Mouse (Mus musculus) left cerebral cortex, adult 2 months (tissue): Measurements from ENCODE around the gene Ankrd11. TPM values are rescaled to one million over a fixed set of nuclear protein-coding genes. Genes with fewer than 3 reads are reported as not detected.
A peak's percentile ranks its signal among the peaks of the same experiment; 100 is the strongest.

ENCODE experiments used
- DNase-seq, 2 experiments: peaks; one replicate each; pipeline ENCODE4 v3.0.0; 2021 to 2022; ENCODE audit warnings: low spot score in 2 of 2, mixed read lengths in 1 of 2; ENCODE audit errors: extremely low spot score in 1 of 2
- H3K27ac ChIP-seq: fragments of 200-600 bp; 2 replicates; pipeline ENCODE4 v1.8.1; 2022
- H3K4me3 ChIP-seq: fragments of 200-600 bp; 2 replicates; pipeline ENCODE4 v1.8.1; 2022
- CTCF ChIP-seq: fragments of 200-600 bp; IDR thresholded peaks from 2 replicates; pipeline ENCODE4 v1.8.1; 2022; ENCODE audit warnings: antibody characterized with exemption, mild to moderate bottlenecking, moderate library complexity
- intact Hi-C: fragments of 180-260 bp; cut with DNase I; formaldehyde crosslinking; loops from one replicate; pipeline ENCODE4 v1.15.1; 2025
- total RNA-seq, 2 experiments: library from RNA; stranded (reverse); gene quantifications; 2 replicates each; pipeline ENCODE4 v1.2.3; 2021

Ankrd11 gene
- total RNA-seq, 2 experiments from 2014 or later = 161 to 175 TPM

- no peak overlapping the region for H3K4me3 ChIP-seq
- intact Hi-C loops = no loop called here
- H3K27ac ChIP-seq = no peak overlapping the region
- no peak for DNase-seq
- no peak for TF ChIP-seq CTCF
Measured at GRCm38 (mm10) chr8:123020859-123021258, 21.2 kb downstream of the Ankrd11 start.

GRCm38 (mm10) chr8:123020084-123020483 lies 22.0 kb downstream of the Ankrd11 start:
- intact Hi-C loops = no loop called here
- H3K27ac ChIP-seq = no peak overlapping the region
- DNase-seq = no peak
- no peak overlapping the region for H3K4me3 ChIP-seq
- no peak for TF ChIP-seq CTCF

GRCm38 (mm10) chr8:123018484-123019164 lies 23.5 kb downstream of the Ankrd11 start:
- no peak for TF ChIP-seq CTCF
- no peak for DNase-seq
- intact Hi-C loops = no loop called here
- Histone ChIP-seq H3K27ac (no peak overlapping the region), H3K4me3 (no peak overlapping the region)

GRCm38 (mm10) chr8:123017143-123017542 lies 24.9 kb downstream of the Ankrd11 start:
- intact Hi-C loops = no loop called here
- Histone ChIP-seq H3K4me3 (no peak overlapping the region), H3K27ac (no peak overlapping the region)
- DNase-seq = no peak
- TF ChIP-seq CTCF = no peak

- DNase-seq = no peak
- intact Hi-C loops = no loop called here
Measured at GRCm38 (mm10) chr8:123015074-123015473, 27.0 kb downstream of the Ankrd11 start.

GRCm38 (mm10) chr8:123014429-123014828 lies 27.6 kb downstream of the Ankrd11 start:
- Histone ChIP-seq H3K27ac (peak overlapping the region; percentile 36), H3K4me3 (no peak overlapping the region)
- intact Hi-C loops = no loop called here
- DNase-seq = no peak
- no peak for TF ChIP-seq CTCF

More at GRCm38 (mm10) chr8:123015074-123015473, 27.0 kb downstream of the Ankrd11 start:
- Histone ChIP-seq H3K4me3 (no peak overlapping the region), H3K27ac (peak overlapping the region; percentile 36)
- TF ChIP-seq CTCF = no peak

GRCm38 (mm10) chr8:123011321-123011720 lies 30.8 kb downstream of the Ankrd11 start:
- no peak for TF ChIP-seq CTCF
- no peak overlapping the region for H3K4me3 ChIP-seq
- H3K27ac ChIP-seq = no peak overlapping the region
- intact Hi-C loops = no loop called here
- DNase-seq = no peak

- Histone ChIP-seq H3K4me3 (no peak overlapping the region), H3K27ac (no peak overlapping the region)
- no peak for DNase-seq
- no peak for TF ChIP-seq CTCF
- intact Hi-C loops = no loop called here
Measured at GRCm38 (mm10) chr8:123005805-123006204, 36.3 kb downstream of the Ankrd11 start.

- intact Hi-C loops = no loop called here
- Histone ChIP-seq H3K27ac (no peak overlapping the region), H3K4me3 (no peak overlapping the region)
- no peak for TF ChIP-seq CTCF
- no peak for DNase-seq
Measured at GRCm38 (mm10) chr8:123005328-123005727, 36.7 kb downstream of the Ankrd11 start.

- H3K27ac ChIP-seq = no peak overlapping the region
- TF ChIP-seq CTCF = no peak
- H3K4me3 ChIP-seq = no peak overlapping the region
- intact Hi-C loops = no loop called here
- no peak for DNase-seq
Measured at GRCm38 (mm10) chr8:123004033-123004922, 37.8 kb downstream of the Ankrd11 start.

GRCm38 (mm10) chr8:123000311-123000710 lies 41.8 kb downstream of the Ankrd11 start:
- no peak overlapping the region for H3K27ac ChIP-seq
- intact Hi-C loops = no loop called here
- TF ChIP-seq CTCF = no peak
- DNase-seq = no peak
- H3K4me3 ChIP-seq = no peak overlapping the region

GRCm38 (mm10) chr8:122997963-122998362 lies 44.1 kb downstream of the Ankrd11 start:
- intact Hi-C loops = no loop called here
- no peak overlapping the region for H3K4me3 ChIP-seq
- no peak for DNase-seq
- H3K27ac ChIP-seq = no peak overlapping the region
- TF ChIP-seq CTCF = no peak
